Mouse (Mus musculus) embryo, embryonic 11.5 days (tissue): ENCODE data around the gene Acsm5.
"Not testable (repeated sequence)": the region's sequence is repeated elsewhere in the genome, so short reads cannot be mapped to it uniquely, and the experiment has no call there.

Source experiments
- DNase-seq: peaks from one replicate; pipeline ENCODE4 v3.0.0-alpha.2; 2012; ENCODE audit warnings: low read depth, low spot score

Gene Acsm5

GRCm38 (mm10) chr7:119545572-119545971 is 26.3 kb downstream of the Acsm5 start:
- no peak for DNase-seq

- no peak for DNase-seq
These were observed 31.4 kb downstream of the Acsm5 start for GRCm38 (mm10) chr7:119550471-119551222.

- no peak for DNase-seq
These were observed 34.8 kb downstream of the Acsm5 start, which contains the start of gene Acsm2 for GRCm38 (mm10) chr7:119554040-119554439. TSS of gene Acsm2 (plus strand) at chr7:119554340.

- DNase-seq = no peak
These were observed 40.7 kb downstream of the Acsm5 start for GRCm38 (mm10) chr7:119559789-119560451.

GRCm38 (mm10) chr7:119560452-119560835 is 41.2 kb downstream of the Acsm5 start:
- no peak for DNase-seq

GRCm38 (mm10) chr7:119561441-119561840 is 42.2 kb downstream of the Acsm5 start:
- DNase-seq = no peak

- not testable (repeated sequence) for DNase-seq
These were observed 43.2 kb downstream of the Acsm5 start for GRCm38 (mm10) chr7:119562476-119562875.

GRCm38 (mm10) chr7:119594530-119595107 is 75.4 kb downstream of the Acsm5 start:
- DNase-seq = no peak
